20 mouse cellular contexts compared by ENCODE assay signal in genomic region chr3:100533429-100533828, GRCm38 (mm10). TPM values are rescaled to one million over a fixed set of nuclear protein-coding genes. Genes with fewer than 3 reads are reported as not detected.
DNase-seq lines count a peak whose midpoint lies in the region; ATAC-seq and TF ChIP-seq lines count a peak whose summit lies in the region.
"Had no signal": no experiment of that assay in that cellular context is flagged by ENCODE, and none has a peak within 500 bp of the region (broad histone marks: within the 10 kb centered on the region; RNA-seq: fewer than 3 reads in every experiment).

No protein-coding gene starts in this region.

- H3K4me2 ChIP-seq in intestine, embryonic 16.5 days (ENCODE audit: low read depth, low read length), result no peak overlapping the region
- H3K4me2 ChIP-seq in intestine, postnatal 0 days (replicated peaks; ENCODE audit: low read depth), result no peak overlapping the region
- H3K4me2 ChIP-seq in liver, postnatal 0 days (ENCODE audit: low read depth, low read length), result no peak overlapping the region
- H3K4me2 ChIP-seq: embryonic facial prominence, embryonic 13.5 days; hindbrain, embryonic 15.5 days; limb, embryonic 15.5 days; neural tube, embryonic 13.5 days had no signal

- no peak overlapping the region for H3K4me3 ChIP-seq in intestine, embryonic 16.5 days (ENCODE audit: low read length)
- no peak overlapping the region for H3K4me3 ChIP-seq in intestine, postnatal 0 days (ENCODE audit: low read depth, low read length)
- H3K4me3 ChIP-seq in liver, postnatal 0 days (ENCODE audit: low read depth, low read length), result no peak overlapping the region
- H3K4me3 ChIP-seq: embryonic facial prominence, embryonic 13.5 days; forebrain, embryonic 10.5 days; heart, adult 2 months; hindbrain, embryonic 15.5 days; limb, embryonic 15.5 days; neural tube, embryonic 13.5 days had no signal

- no peaks in the 10 kb centered on the region for H3K27me3 ChIP-seq in intestine, embryonic 16.5 days (replicated peaks; ENCODE audit: control insufficient read depth, insufficient read depth, low read length)
- no peaks in the 10 kb centered on the region for H3K27me3 ChIP-seq in intestine, postnatal 0 days (replicated peaks; ENCODE audit: control insufficient read depth, insufficient read depth, low read length)
- no peaks in the 10 kb centered on the region for H3K27me3 ChIP-seq in liver, postnatal 0 days (ENCODE audit: insufficient read depth, low read length)
- H3K27me3 ChIP-seq: embryonic facial prominence, embryonic 13.5 days; hindbrain, embryonic 15.5 days; limb, embryonic 15.5 days; neural tube, embryonic 13.5 days had no signal

- H3K9ac ChIP-seq in intestine, embryonic 16.5 days (ENCODE audit: low read depth, low read length), result no peak overlapping the region
- no peak overlapping the region for H3K9ac ChIP-seq in intestine, postnatal 0 days (ENCODE audit: low read depth, low read length)
- no peak overlapping the region for H3K9ac ChIP-seq in liver, postnatal 0 days (replicated peaks)
- H3K9ac ChIP-seq: embryonic facial prominence, embryonic 13.5 days; hindbrain, embryonic 15.5 days; limb, embryonic 15.5 days; neural tube, embryonic 13.5 days had no signal

- no peaks in the 10 kb centered on the region for H3K9me3 ChIP-seq in intestine, embryonic 16.5 days (ENCODE audit: control insufficient read depth, low read length)
- no peaks in the 10 kb centered on the region for H3K9me3 ChIP-seq in intestine, postnatal 0 days (ENCODE audit: control insufficient read depth)
- H3K9me3 ChIP-seq in liver, postnatal 0 days (ENCODE audit: low read length), result no peaks in the 10 kb centered on the region
- H3K9me3 ChIP-seq: embryonic facial prominence, embryonic 13.5 days; forebrain, embryonic 10.5 days; hindbrain, embryonic 15.5 days; limb, embryonic 15.5 days; neural tube, embryonic 13.5 days had no signal

- no peak for TF ChIP-seq CTCF in intestine, postnatal 0 days (IDR thresholded peaks at IDR 0.05; ENCODE audit: low read depth)
- TF ChIP-seq CTCF in liver, postnatal 0 days (IDR thresholded peaks at IDR 0.05; ENCODE audit: low read depth), result no peak

- no peak overlapping the region for H3K27ac ChIP-seq in intestine, embryonic 16.5 days (ENCODE audit: low read length)
- H3K27ac ChIP-seq in intestine, postnatal 0 days (ENCODE audit: low read depth, low read length), result no peak overlapping the region
- no peak overlapping the region for H3K27ac ChIP-seq in liver, postnatal 0 days (ENCODE audit: low read depth)
- H3K27ac ChIP-seq: embryonic facial prominence, embryonic 13.5 days; forebrain, embryonic 10.5 days; heart, adult 2 months; hindbrain, embryonic 15.5 days; limb, embryonic 15.5 days; neural tube, embryonic 13.5 days had no signal

- TF ChIP-seq EP300 in liver, postnatal 0 days (IDR thresholded peaks at IDR 0.05; ENCODE audit: low read depth), result no peak

- H3K4me1 ChIP-seq in intestine, embryonic 16.5 days (ENCODE audit: control insufficient read depth, insufficient read depth, low read length), result no peaks in the 10 kb centered on the region
- H3K4me1 ChIP-seq in intestine, postnatal 0 days (replicated peaks; ENCODE audit: control insufficient read depth, insufficient read depth, low read length), result no peaks in the 10 kb centered on the region
- no peaks in the 10 kb centered on the region; the same call in 1 of the 2 replicates for H3K4me1 ChIP-seq in liver, postnatal 0 days (ENCODE audit: insufficient read depth)
- H3K4me1 ChIP-seq: embryonic facial prominence, embryonic 13.5 days; hindbrain, embryonic 15.5 days; neural tube, embryonic 13.5 days had no signal

- 0 out of 2 replicates have a peak, but pooled peaks have one; percentile 52 for ATAC-seq in intestine, embryonic 16.5 days
- no peak; the same call in 1 of the 2 replicates for ATAC-seq in intestine, postnatal 0 days
- peak; percentile 81 for ATAC-seq in CD4-positive, CD25-positive, alpha-beta regulatory T cell, adult 4 months
- ATAC-seq in inflammation-experienced regulatory T-cells, adult 6 months, result peak; percentile 61
- ATAC-seq in liver, postnatal 0 days, result peak; percentile 82
- no peak for ATAC-seq in megakaryocyte progenitor cell, adult 5-6 weeks (replicated peaks; ENCODE audit: poor library complexity)

- DNase-seq in liver, postnatal 0 days, result no peak
- DNase-seq in cerebellum, postnatal 36 days, result no peak
- DNase-seq in heart, adult 8-10 months (ENCODE audit: low spot score), result no peak
- DNase-seq: adrenal gland, postnatal 14 days; cerebellum, adult 2 months; gastrocnemius, postnatal 14 days; heart, adult 2 months; kidney, adult 9 months; lung, postnatal 10 days; right cerebral cortex, postnatal 4 days had no signal

- H3K36me3 ChIP-seq in intestine, embryonic 16.5 days (ENCODE audit: control insufficient read depth, insufficient read depth, low read length), result no peaks in the 10 kb centered on the region
- H3K36me3 ChIP-seq in intestine, postnatal 0 days (ENCODE audit: control insufficient read depth, insufficient read depth), result no peaks in the 10 kb centered on the region
- H3K36me3 ChIP-seq in liver, postnatal 0 days (replicated peaks; ENCODE audit: insufficient read depth, low read length), result no peaks in the 10 kb centered on the region
- H3K36me3 ChIP-seq: embryonic facial prominence, embryonic 13.5 days; forebrain, embryonic 10.5 days; hindbrain, embryonic 15.5 days; limb, embryonic 15.5 days; neural tube, embryonic 13.5 days had no signal

RNA-seq across cellular contexts. Expression of gene Tent5c, which starts 44.3 kb away (rescaled TPM):
- 8.9 and 9.9 TPM in 2 replicates for polyA plus RNA-seq in intestine, embryonic 16.5 days (2015; fragmentation: Nextera tagmentation; extraction: Ambion mirVana)
- 1.8 TPM in 2 replicates for polyA plus RNA-seq in intestine, postnatal 0 days (2015; fragmentation: Nextera tagmentation; extraction: Ambion mirVana)
- polyA plus RNA-seq in CD4-positive, CD25-positive, alpha-beta regulatory T cell, adult 4 months (2017; shearing (Covaris generic)), result 10 to 100 TPM; 37.6 to 47.6 TPM
- 10 to 100 TPM; 17.9 to 43.9 (median 38.3) TPM for polyA plus RNA-seq in inflammation-experienced regulatory T-cells, adult 6 months (2017; shearing (Covaris generic))
- polyA plus RNA-seq in liver, postnatal 0 days (2015; fragmentation: Nextera tagmentation; extraction: Ambion mirVana), result 30.7 and 32.5 TPM in 2 replicates
- total RNA-seq in megakaryocyte progenitor cell, adult 5-6 weeks (2015), result 1.0 and 1.3 TPM in 2 replicates
- total RNA-seq in megakaryocyte progenitor cell, adult 5-6 weeks (2017), result 0.71 and 0.91 TPM in 2 replicates
- 10 to 100 TPM in 1 of 4 experiments, 1 to 10 TPM in 3; 6.1 to 30.2 (median 7.6) TPM for total RNA-seq in heart, adult 8-10 months (2022)

Comparison
In these comparisons a context has a peak if more than half of its experiments do, and no peak if none do; other contexts are left out.
1. ATAC-seq: peak in intestine, embryonic 16.5 days (single experiment), CD4-positive, CD25-positive, alpha-beta regulatory T cell, adult 4 months (single experiment), inflammation-experienced regulatory T-cells, adult 6 months (single experiment) and liver, postnatal 0 days (single experiment); none in intestine, postnatal 0 days (single experiment) and megakaryocyte progenitor cell, adult 5-6 weeks (single experiment).